Mouse (Mus musculus): Measurements from ENCODE around the gene Gm3618. TPM values are rescaled to one million over a fixed set of nuclear protein-coding genes. Genes with fewer than 3 reads are reported as not detected.
"Not testable (repeated sequence)": the region's sequence is repeated elsewhere in the genome, so short reads cannot be mapped to it uniquely, and the experiment has no call there.

Gene Gm3618
- polyA plus RNA-seq (2012; ENCODE audit: insufficient read depth, insufficient read length, missing spikeins), result not detected in 2 replicates

- H3K27ac ChIP-seq (ENCODE audit: insufficient read depth, low read depth, low read length); H3K4me1 ChIP-seq (ENCODE audit: control insufficient read depth, insufficient read depth, low read length); H3K4me3 ChIP-seq (ENCODE audit: insufficient read depth, low read length): not testable (repeated sequence)
These were observed at the start of gene Gm3618 for GRCm38 (mm10) chr14:6343578-6343977. Gene Gm3618, minus strand, starts transcription at chr14:6343678.

- not testable (repeated sequence) for H3K4me1 ChIP-seq (ENCODE audit: control insufficient read depth, insufficient read depth, low read length); H3K4me3 ChIP-seq (ENCODE audit: insufficient read depth, low read length); H3K27ac ChIP-seq (ENCODE audit: insufficient read depth, low read depth, low read length)
These were observed 46.7 kb upstream of the Gm3618 start, which contains the start of gene Gm16440 for GRCm38 (mm10) chr14:6390219-6390618. Gene Gm16440, minus strand, starts transcription at chr14:6390319.

- H3K4me1 ChIP-seq (ENCODE audit: control insufficient read depth, insufficient read depth, low read length); H3K4me3 ChIP-seq (ENCODE audit: insufficient read depth, low read length); H3K27ac ChIP-seq (ENCODE audit: insufficient read depth, low read depth, low read length): not testable (repeated sequence)
These were observed 38.7 kb downstream of the Gm3618 start, which contains the start of gene Gm21103 for GRCm38 (mm10) chr14:6304743-6305142. Gene Gm21103, minus strand, starts transcription at chr14:6304843.

- not testable (repeated sequence) for H3K4me1 ChIP-seq (ENCODE audit: control insufficient read depth, insufficient read depth, low read length); H3K4me3 ChIP-seq (ENCODE audit: insufficient read depth, low read length); H3K27ac ChIP-seq (ENCODE audit: insufficient read depth, low read depth, low read length)
These were observed 56.4 kb downstream of the Gm3618 start, which contains the start of gene Gm3411 for GRCm38 (mm10) chr14:6286931-6287715. Gene Gm3411, minus strand, starts transcription at chr14:6287250.

Other genes with a start within 250 kb of the Gm3618 start
- gene Gm8206, start 249.7 kb downstream of the Gm3618 start, polyA plus RNA-seq (2012; ENCODE audit: insufficient read depth, insufficient read length, missing spikeins), result not detected in 2 replicates
- not detected in 2 replicates for gene Gm3468, start 235.0 kb downstream of the Gm3618 start, polyA plus RNA-seq (2012; ENCODE audit: insufficient read depth, insufficient read length, missing spikeins)
- not detected in 2 replicates for gene Gm3476, start 217.9 kb downstream of the Gm3618 start, polyA plus RNA-seq (2012; ENCODE audit: insufficient read depth, insufficient read length, missing spikeins)
- not detected in 2 replicates for gene Gm21560, start 124.4 kb downstream of the Gm3618 start, polyA plus RNA-seq (2012; ENCODE audit: insufficient read depth, insufficient read length, missing spikeins)
- gene Gm3411, start 56.4 kb downstream of the Gm3618 start, polyA plus RNA-seq (2012; ENCODE audit: insufficient read depth, insufficient read length, missing spikeins), result not detected in 2 replicates
- not detected in 2 replicates for gene Gm21103, start 38.8 kb downstream of the Gm3618 start, polyA plus RNA-seq (2012; ENCODE audit: insufficient read depth, insufficient read length, missing spikeins)
- gene Gm16440, start 46.6 kb upstream of the Gm3618 start, polyA plus RNA-seq (2012; ENCODE audit: insufficient read depth, insufficient read length, missing spikeins), result not detected in 2 replicates
- gene Gm3591, start 68.8 kb upstream of the Gm3618 start, polyA plus RNA-seq (2012; ENCODE audit: insufficient read depth, insufficient read length, missing spikeins), result not detected in 2 replicates
- gene Gm3594, start 100.9 kb upstream of the Gm3618 start, polyA plus RNA-seq (2012; ENCODE audit: insufficient read depth, insufficient read length, missing spikeins), result not detected in 2 replicates
- not detected in 2 replicates for gene Gm8356, start 193.6 kb upstream of the Gm3618 start, polyA plus RNA-seq (2012; ENCODE audit: insufficient read depth, insufficient read length, missing spikeins)
- not detected in 2 replicates for gene Gm3629, start 246.9 kb upstream of the Gm3618 start, polyA plus RNA-seq (2012; ENCODE audit: insufficient read depth, insufficient read length, missing spikeins)